Mouse (Mus musculus) urinary bladder, postnatal 4 days (tissue): ENCODE data around the gene Il1rap.

Experiments used
- DNase-seq, 2 experiments: peaks; one replicate each; pipeline ENCODE4 v3.0.0; 2021 to 2022; ENCODE audit warnings: low spot score in 2 of 2

Gene Il1rap

GRCm38 (mm10) chr16:26581048-26581912, at the start of gene Il1rap:
Gene Il1rap (plus strand): TSS chr16:26581704.
- peak; percentile 86 to 93 for DNase-seq

- DNase-seq = no peak
Measured at GRCm38 (mm10) chr16:26532287-26532686, 49.2 kb upstream of the Il1rap start.

- no peak for DNase-seq
Measured at GRCm38 (mm10) chr16:26546170-26546878, 35.2 kb upstream of the Il1rap start.

GRCm38 (mm10) chr16:26546879-26547206, 34.7 kb upstream of the Il1rap start:
- DNase-seq = no peak

- no peak for DNase-seq
Measured at GRCm38 (mm10) chr16:26549221-26549620, 32.3 kb upstream of the Il1rap start.

GRCm38 (mm10) chr16:26552234-26552633, 29.3 kb upstream of the Il1rap start:
- no peak for DNase-seq

GRCm38 (mm10) chr16:26558797-26559196, 22.7 kb upstream of the Il1rap start:
- no peak for DNase-seq

- no peak for DNase-seq
Measured at GRCm38 (mm10) chr16:26561743-26562142, 19.8 kb upstream of the Il1rap start.

GRCm38 (mm10) chr16:26562771-26563170, 18.7 kb upstream of the Il1rap start:
- no peak for DNase-seq

GRCm38 (mm10) chr16:26569387-26569978, 12.0 kb upstream of the Il1rap start:
- no peak for DNase-seq

GRCm38 (mm10) chr16:26571836-26572235, 9.7 kb upstream of the Il1rap start:
- DNase-seq = no peak

GRCm38 (mm10) chr16:26574173-26574572, 7.3 kb upstream of the Il1rap start:
- DNase-seq = no peak

- DNase-seq = no peak
Measured at GRCm38 (mm10) chr16:26581913-26582376, 441 bp downstream of the Il1rap start.

GRCm38 (mm10) chr16:26585806-26586205, 4.3 kb downstream of the Il1rap start:
- no peak for DNase-seq

- no peak for DNase-seq
Measured at GRCm38 (mm10) chr16:26590897-26591570, 9.5 kb downstream of the Il1rap start.

- no peak for DNase-seq
Measured at GRCm38 (mm10) chr16:26596440-26596839, 14.9 kb downstream of the Il1rap start.

- DNase-seq = no peak
Measured at GRCm38 (mm10) chr16:26597307-26597706, 15.8 kb downstream of the Il1rap start.

- DNase-seq = no peak
Measured at GRCm38 (mm10) chr16:26598591-26598990, 17.1 kb downstream of the Il1rap start.

GRCm38 (mm10) chr16:26601482-26601881, 20.0 kb downstream of the Il1rap start:
- DNase-seq = no peak

- DNase-seq = no peak
Measured at GRCm38 (mm10) chr16:26604621-26605020, 23.1 kb downstream of the Il1rap start.

GRCm38 (mm10) chr16:26608003-26608402, 26.5 kb downstream of the Il1rap start:
- no peak for DNase-seq

GRCm38 (mm10) chr16:26610508-26610907, 29.0 kb downstream of the Il1rap start:
- no peak for DNase-seq
